Mouse (Mus musculus) megakaryocyte, embryonic 14.5 days (primary cell): Measurements from ENCODE around the gene Gm20683.

Source experiments
- FLI1 ChIP-seq: IDR thresholded peaks from 2 replicates; pipeline ENCODE4 v1.6.1; 2012; ENCODE audit warnings: low read length, inconsistent platforms, mixed read lengths
- GATA1 ChIP-seq: IDR thresholded peaks from 3 replicates; pipeline ENCODE4 v1.6.1; 2012; ENCODE audit warnings: mixed read lengths, low read length, inconsistent platforms, borderline replicate concordance

DNA sequence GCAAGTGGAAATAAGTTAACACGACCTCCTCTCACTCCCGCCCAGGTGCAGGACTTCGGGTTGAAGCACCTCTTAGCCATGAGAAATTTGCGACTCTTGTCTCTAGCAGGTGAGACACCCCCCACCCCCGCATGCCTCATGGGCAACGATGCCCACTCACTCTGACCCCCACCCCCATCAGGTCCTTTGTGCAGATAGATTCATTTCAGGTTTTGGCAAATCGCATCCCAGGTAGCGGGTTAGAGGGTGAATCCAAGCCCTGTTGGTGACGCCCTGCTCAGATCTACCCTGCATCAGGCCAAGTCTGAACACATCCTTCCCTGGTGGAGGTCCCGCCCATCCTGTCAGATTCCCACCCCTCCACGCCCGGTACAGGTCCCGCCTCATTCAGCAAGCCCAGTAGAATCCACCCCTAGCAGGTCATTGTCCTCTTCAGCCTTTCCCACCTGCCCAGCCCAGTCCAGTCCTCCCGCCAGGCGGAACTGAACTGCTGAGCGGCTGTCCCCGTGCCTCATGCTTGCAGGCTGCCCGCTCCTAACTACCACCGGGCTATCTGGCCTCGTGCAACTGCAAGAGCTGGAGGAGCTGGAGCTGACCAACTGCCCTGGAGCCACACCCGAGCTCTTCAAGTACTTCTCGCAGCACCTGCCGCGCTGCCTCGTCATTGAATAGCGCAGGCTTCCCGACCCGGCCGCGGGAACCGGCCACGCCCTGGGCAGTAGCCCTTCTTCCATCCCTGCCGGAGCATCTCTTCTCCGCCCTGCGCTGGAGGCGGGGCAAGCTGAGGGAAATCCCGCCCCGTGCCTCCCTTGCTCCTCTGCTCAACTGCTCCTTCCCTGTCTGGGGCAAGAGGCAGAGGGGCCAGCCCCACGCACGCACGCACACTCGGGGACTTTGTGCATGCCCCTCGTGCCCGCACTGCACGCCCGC, 22.4 kb downstream of the Gm20683 start:
- TF ChIP-seq GATA1 (no peak), FLI1 (no peak)
